Mouse (Mus musculus): Measurements from ENCODE around the gene Higd2a. TPM values are rescaled to one million over a fixed set of nuclear protein-coding genes. Genes with fewer than 3 reads are reported as not detected.

Higd2a gene
- total RNA-seq (2023), result 51.2 and 66.0 TPM in 2 replicates

GRCm38 (mm10) chr13:54589996-54590951 is at the start of gene Higd2a, which contains the start of gene Nop16:
Gene Higd2a (plus strand): TSS chr13:54590207.
Gene Nop16 (minus strand): TSS chr13:54590090.

GRCm38 (mm10) chr13:54565201-54565581 is 24.8 kb upstream of the Higd2a start, which contains the start of gene 4833439L19Rik:
Gene 4833439L19Rik (minus strand): TSS chr13:54565435.

GRCm38 (mm10) chr13:54574854-54575481 is 15.0 kb upstream of the Higd2a start, which contains the start of gene Arl10:
Gene Arl10 (plus strand): TSS chr13:54575015.

GRCm38 (mm10) chr13:54610972-54611754 is 21.2 kb downstream of the Higd2a start, which contains the start of gene Cltb:
Gene Cltb (minus strand): TSS chr13:54611344.

GRCm38 (mm10) chr13:54621155-54621932 is 31.3 kb downstream of the Higd2a start, which contains the start of gene Faf2:
Gene Faf2 (plus strand): TSS chr13:54621784.

Other genes with a start within 250 kb of the Higd2a start
- 0.73 and 2.3 TPM in 2 replicates for gene Cplx2, start 218.9 kb upstream of the Higd2a start, total RNA-seq (2023)
- gene Thoc3, start 121.4 kb upstream of the Higd2a start, total RNA-seq (2023), result 16.2 and 18.5 TPM in 2 replicates
- 7.0 and 8.7 TPM in 2 replicates for gene Simc1, start 86.4 kb upstream of the Higd2a start, total RNA-seq (2023)
- gene 4833439L19Rik, start 24.8 kb upstream of the Higd2a start, total RNA-seq (2023), result 33.0 and 41.5 TPM in 2 replicates
- 2.4 and 3.3 TPM in 2 replicates for gene Arl10, start 15.2 kb upstream of the Higd2a start, total RNA-seq (2023)
- 4.1 and 5.1 TPM in 2 replicates for gene Nop16, start 117 bp upstream of the Higd2a start, total RNA-seq (2023)
- 5.9 TPM in 2 replicates for gene Cltb, start 21.1 kb downstream of the Higd2a start, total RNA-seq (2023)
- 45.8 and 53.2 TPM in 2 replicates for gene Faf2, start 31.6 kb downstream of the Higd2a start, total RNA-seq (2023)
- gene Rnf44, start 103.7 kb downstream of the Higd2a start, total RNA-seq (2023), result 170 and 203 TPM in 2 replicates
- not detected in 2 replicates for gene Cdhr2, start 111.3 kb downstream of the Higd2a start, total RNA-seq (2023)
- not detected in 2 replicates for gene Gprin1, start 159.7 kb downstream of the Higd2a start, total RNA-seq (2023)
- not detected in 2 replicates for gene Sncb, start 176.4 kb downstream of the Higd2a start, total RNA-seq (2023)
- not detected in 2 replicates for gene Eif4e1b, start 193.8 kb downstream of the Higd2a start, total RNA-seq (2023)
- 5.8 and 5.9 TPM in 2 replicates for gene Tspan17, start 199.2 kb downstream of the Higd2a start, total RNA-seq (2023)